Mouse (Mus musculus): Measurements from ENCODE around the gene Fcgr2b. TPM values are rescaled to one million over a fixed set of nuclear protein-coding genes. Genes with fewer than 3 reads are reported as not detected.

The Fcgr2b gene
- polyA plus RNA-seq, 1 experiment, result 16.3 TPM

- no peak for DNase-seq
- Histone ChIP-seq H3K4me1 (ENCODE audit: control insufficient read depth, insufficient read depth, low read length) (no peaks in the 10 kb centered on the region), H3K4me3 (replicated peaks; ENCODE audit: extremely low read depth, low read depth, low read length) (no peak overlapping the region)
- WGBS, result 50% methylated on average over 6 of the region's 6 CpGs
- no peak for TF ChIP-seq CTCF (IDR thresholded peaks at IDR 0.05; ENCODE audit: insufficient read depth, low read length)
- no peak for TF ChIP-seq POLR2A (IDR thresholded peaks at IDR 0.05; ENCODE audit: borderline replicate concordance, extremely low read depth, low read depth, low read length)
Observed at GRCm38 (mm10) chr1:171005081-171005480, 28.7 kb upstream of the Fcgr2b start.

DNA sequence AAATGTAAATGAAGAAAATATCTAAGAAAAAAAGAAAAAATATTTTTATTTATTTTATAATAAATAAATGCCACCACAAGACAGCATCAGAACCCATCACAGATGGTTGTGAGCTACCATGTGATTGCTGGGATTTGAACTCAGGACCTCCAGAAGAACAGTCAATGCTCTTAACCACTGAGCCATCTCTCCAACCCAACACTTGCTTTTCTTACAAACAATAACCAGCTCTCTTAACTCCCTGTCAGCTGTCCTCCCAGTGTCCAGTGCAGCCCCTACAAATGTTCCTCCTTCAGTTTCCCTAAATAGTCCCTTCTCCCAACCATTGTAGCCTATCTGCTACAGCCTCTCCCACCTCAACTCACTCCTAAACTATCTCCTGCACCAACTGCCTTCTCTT is 23.5 kb upstream of the Fcgr2b start:
- Histone ChIP-seq H3K4me1 (ENCODE audit: control insufficient read depth, insufficient read depth, low read length) (no peaks in the 10 kb centered on the region), H3K4me3 (replicated peaks; ENCODE audit: extremely low read depth, low read depth, low read length) (no peak overlapping the region)
- DNase-seq, result no peak
- no peak for TF ChIP-seq POLR2A (IDR thresholded peaks at IDR 0.05; ENCODE audit: borderline replicate concordance, extremely low read depth, low read depth, low read length)
- TF ChIP-seq CTCF (IDR thresholded peaks at IDR 0.05; ENCODE audit: insufficient read depth, low read length), result no peak

DNA sequence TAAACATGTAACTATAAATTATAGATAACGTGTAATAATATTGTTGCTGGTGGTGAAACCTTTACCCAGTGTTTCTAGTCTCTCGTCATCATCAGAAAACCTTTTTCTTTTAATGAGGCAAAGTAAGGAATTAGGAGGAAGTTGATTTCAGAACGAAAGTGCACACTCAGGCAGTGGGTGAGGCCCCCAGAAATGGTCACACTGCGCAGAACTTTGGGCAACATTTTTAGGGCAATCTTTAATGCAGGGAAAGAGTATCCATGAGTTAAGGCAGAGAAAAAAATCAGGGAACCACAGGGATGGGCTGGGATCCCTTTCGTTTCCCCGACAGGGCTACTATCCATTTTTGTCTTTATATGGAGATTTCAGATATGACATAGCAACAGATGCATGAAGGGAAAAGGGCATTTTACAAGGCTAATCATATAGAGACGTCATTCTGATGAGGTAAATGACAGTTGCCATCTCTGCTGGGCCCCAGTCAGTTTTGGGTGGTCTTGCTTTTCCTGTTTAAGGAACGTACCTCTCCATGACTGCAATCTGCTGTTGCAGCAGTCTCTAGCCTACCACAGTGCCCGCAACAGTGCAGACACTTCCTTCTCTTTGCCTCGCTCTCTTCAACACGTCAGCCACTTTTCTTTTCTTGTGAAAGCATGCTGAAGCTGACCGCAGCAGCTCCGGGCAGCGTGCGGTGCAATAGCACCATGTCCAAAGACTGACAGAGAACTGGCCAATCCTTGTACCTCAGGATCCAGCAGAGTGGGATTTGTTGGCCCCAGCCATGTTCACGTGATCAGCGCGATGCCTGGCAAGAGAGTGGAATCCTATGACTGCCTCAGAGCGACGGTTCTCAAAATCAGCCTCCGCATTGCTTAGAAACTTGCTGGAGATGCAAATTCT is 21.7 kb upstream of the Fcgr2b start:
- Histone ChIP-seq H3K4me1 (ENCODE audit: control insufficient read depth, insufficient read depth, low read length) (no peaks in the 10 kb centered on the region), H3K4me3 (replicated peaks; ENCODE audit: extremely low read depth, low read depth, low read length) (peak overlapping the region; percentile 37)
- WGBS, result 45% methylated on average over 21 of the region's 21 CpGs
- TF ChIP-seq POLR2A (IDR thresholded peaks at IDR 0.05; ENCODE audit: borderline replicate concordance, extremely low read depth, low read depth, low read length) (no peak), CTCF (IDR thresholded peaks at IDR 0.05; ENCODE audit: insufficient read depth, low read length) (no peak)
- peak; percentile 23 for DNase-seq

- DNase-seq, result peak; percentile 47
- Histone ChIP-seq H3K4me3 (replicated peaks; ENCODE audit: extremely low read depth, low read depth, low read length) (no peak overlapping the region), H3K4me1 (ENCODE audit: control insufficient read depth, insufficient read depth, low read length) (no peaks in the 10 kb centered on the region)
- WGBS, result 34% methylated on average over 3 of the region's 3 CpGs
- TF ChIP-seq CTCF (IDR thresholded peaks at IDR 0.05; ENCODE audit: insufficient read depth, low read length) (peak; percentile 88), POLR2A (IDR thresholded peaks at IDR 0.05; ENCODE audit: borderline replicate concordance, extremely low read depth, low read depth, low read length) (no peak)
Observed at GRCm38 (mm10) chr1:170996753-170997152, 20.4 kb upstream of the Fcgr2b start.

DNA sequence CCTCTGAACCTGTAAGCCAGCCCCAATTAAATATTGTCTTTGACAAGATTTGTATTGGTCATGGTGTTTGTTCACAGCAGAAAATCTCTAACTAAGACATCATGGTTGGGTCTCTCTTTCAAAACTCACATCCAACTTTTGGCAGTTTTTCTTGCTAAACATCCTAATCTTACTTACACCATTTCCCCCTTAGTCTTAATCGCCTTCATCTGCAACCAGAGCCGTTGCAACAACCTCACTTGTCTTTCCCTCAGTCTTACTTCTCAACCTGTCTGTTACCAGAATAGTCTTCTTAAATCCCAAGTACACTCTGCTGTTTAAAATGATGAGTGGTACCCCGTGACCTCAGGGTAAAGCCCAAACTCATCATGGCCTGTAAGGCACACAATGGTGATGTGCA is 19.7 kb upstream of the Fcgr2b start:
- no peak for TF ChIP-seq CTCF (IDR thresholded peaks at IDR 0.05; ENCODE audit: insufficient read depth, low read length)
- TF ChIP-seq POLR2A (IDR thresholded peaks at IDR 0.05; ENCODE audit: borderline replicate concordance, extremely low read depth, low read depth, low read length), result no peak
- H3K4me1 ChIP-seq (ENCODE audit: control insufficient read depth, insufficient read depth, low read length), result no peaks in the 10 kb centered on the region
- no peak overlapping the region for H3K4me3 ChIP-seq (replicated peaks; ENCODE audit: extremely low read depth, low read depth, low read length)
- DNase-seq, result no peak
- WGBS, result 70% methylated on average over 3 of the region's 3 CpGs

GRCm38 (mm10) chr1:170992550-170992949 is 16.2 kb upstream of the Fcgr2b start:
- no peak overlapping the region for H3K4me3 ChIP-seq (replicated peaks; ENCODE audit: extremely low read depth, low read depth, low read length)
- no peak for DNase-seq
- TF ChIP-seq POLR2A (IDR thresholded peaks at IDR 0.05; ENCODE audit: borderline replicate concordance, extremely low read depth, low read depth, low read length) (no peak), CTCF (IDR thresholded peaks at IDR 0.05; ENCODE audit: insufficient read depth, low read length) (peak; percentile 44)
- no peaks in the 10 kb centered on the region for H3K4me1 ChIP-seq (ENCODE audit: control insufficient read depth, insufficient read depth, low read length)
- WGBS, result 47% methylated on average over 5 of the region's 5 CpGs

GRCm38 (mm10) chr1:170989656-170990055 is 13.3 kb upstream of the Fcgr2b start:
- DNase-seq, result no peak
- no peak overlapping the region for H3K4me3 ChIP-seq (replicated peaks; ENCODE audit: extremely low read depth, low read depth, low read length)
- TF ChIP-seq POLR2A (IDR thresholded peaks at IDR 0.05; ENCODE audit: borderline replicate concordance, extremely low read depth, low read depth, low read length) (no peak), CTCF (IDR thresholded peaks at IDR 0.05; ENCODE audit: insufficient read depth, low read length) (no peak)
- no peaks in the 10 kb centered on the region for H3K4me1 ChIP-seq (ENCODE audit: control insufficient read depth, insufficient read depth, low read length)
- 64% methylated on average over 9 of the region's 9 CpGs for WGBS

DNA sequence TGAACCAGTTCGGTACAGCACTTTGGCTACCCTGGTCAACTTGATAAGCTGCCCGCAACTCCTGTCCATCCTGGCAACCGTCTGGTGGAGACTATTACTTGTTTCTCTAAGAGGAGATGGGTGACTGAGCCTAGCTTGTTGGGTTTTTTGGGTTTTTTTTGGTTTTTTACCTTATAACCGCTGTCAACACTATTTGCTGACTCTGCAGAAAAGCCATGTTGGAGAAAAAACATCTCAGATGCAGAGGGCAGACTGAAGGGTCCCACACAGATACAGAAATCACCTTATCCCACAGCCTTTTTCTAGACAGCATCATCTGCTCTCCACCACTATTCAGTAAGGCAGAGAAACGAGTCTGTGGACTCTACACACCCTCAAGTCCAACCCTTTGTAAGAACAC is 9.5 kb upstream of the Fcgr2b start:
- TF ChIP-seq CTCF (IDR thresholded peaks at IDR 0.05; ENCODE audit: insufficient read depth, low read length), result no peak
- TF ChIP-seq POLR2A (IDR thresholded peaks at IDR 0.05; ENCODE audit: borderline replicate concordance, extremely low read depth, low read depth, low read length), result no peak
- H3K4me1 ChIP-seq (ENCODE audit: control insufficient read depth, insufficient read depth, low read length), result no peaks in the 10 kb centered on the region
- WGBS, result 82% methylated on average over 5 of the region's 5 CpGs
- DNase-seq, result no peak
- no peak overlapping the region for H3K4me3 ChIP-seq (replicated peaks; ENCODE audit: extremely low read depth, low read depth, low read length)

- Histone ChIP-seq H3K4me1 (ENCODE audit: control insufficient read depth, insufficient read depth, low read length) (no peaks in the 10 kb centered on the region), H3K4me3 (replicated peaks; ENCODE audit: extremely low read depth, low read depth, low read length) (no peak overlapping the region)
- DNase-seq, result no peak
- WGBS, result 77% methylated on average over 3 of the region's 3 CpGs
- TF ChIP-seq POLR2A (IDR thresholded peaks at IDR 0.05; ENCODE audit: borderline replicate concordance, extremely low read depth, low read depth, low read length) (no peak), CTCF (IDR thresholded peaks at IDR 0.05; ENCODE audit: insufficient read depth, low read length) (no peak)
Observed at GRCm38 (mm10) chr1:170985092-170985491, 8.7 kb upstream of the Fcgr2b start.

GRCm38 (mm10) chr1:170983066-170983465 is 6.7 kb upstream of the Fcgr2b start:
- 69% methylated on average over 4 of the region's 4 CpGs for WGBS
- no peaks in the 10 kb centered on the region for H3K4me1 ChIP-seq (ENCODE audit: control insufficient read depth, insufficient read depth, low read length)
- no peak overlapping the region for H3K4me3 ChIP-seq (replicated peaks; ENCODE audit: extremely low read depth, low read depth, low read length)
- TF ChIP-seq POLR2A (IDR thresholded peaks at IDR 0.05; ENCODE audit: borderline replicate concordance, extremely low read depth, low read depth, low read length) (no peak), CTCF (IDR thresholded peaks at IDR 0.05; ENCODE audit: insufficient read depth, low read length) (no peak)
- no peak for DNase-seq
